Mouse (Mus musculus) 3T3-L1 (cell line): ENCODE data around the gene Mdk.

Experiments used
- DNase-seq: peaks from one replicate; pipeline ENCODE4 v3.0.0-alpha.2; 2015; ENCODE audit warnings: low read depth, low spot score

Gene Mdk

DNA sequence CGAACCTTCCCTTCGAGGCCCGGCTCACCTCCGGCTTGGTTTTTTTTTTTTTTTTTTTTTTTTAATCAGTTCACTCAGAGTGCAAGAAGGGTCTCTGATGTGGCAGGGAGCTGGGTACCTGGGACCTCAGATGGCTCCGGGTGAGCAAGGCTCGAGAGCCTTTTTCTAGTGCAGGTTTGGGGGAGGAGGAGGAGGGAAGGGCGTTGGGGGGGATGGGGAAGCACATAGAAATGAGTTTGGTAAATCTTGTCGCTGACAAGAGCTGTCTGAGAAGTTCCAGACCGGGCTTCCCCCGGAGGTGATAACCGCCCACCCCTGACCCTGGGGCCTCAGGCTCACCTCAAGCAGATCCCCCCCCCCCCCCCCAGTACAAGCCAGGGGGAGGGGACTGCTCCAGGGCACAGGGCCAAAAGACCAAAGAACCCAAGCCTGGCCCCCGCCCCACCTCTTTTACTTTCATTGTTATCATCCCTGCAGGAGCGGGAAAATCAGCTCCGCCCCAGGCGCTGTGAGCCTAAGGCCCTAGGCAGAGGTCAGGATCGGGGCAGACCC is at the start of gene Mdk:
Gene Mdk (minus strand): TSS at position 138 of the 552 bp plus-strand sequence.
- DNase-seq: no peak

GRCm38 (mm10) chr2:91980830-91981229 is 48.7 kb upstream of the Mdk start:
- no peak for DNase-seq

- no peak for DNase-seq
These were observed 48.1 kb upstream of the Mdk start for GRCm38 (mm10) chr2:91980245-91980644.

GRCm38 (mm10) chr2:91978547-91978946 is 46.5 kb upstream of the Mdk start:
- no peak for DNase-seq

DNA sequence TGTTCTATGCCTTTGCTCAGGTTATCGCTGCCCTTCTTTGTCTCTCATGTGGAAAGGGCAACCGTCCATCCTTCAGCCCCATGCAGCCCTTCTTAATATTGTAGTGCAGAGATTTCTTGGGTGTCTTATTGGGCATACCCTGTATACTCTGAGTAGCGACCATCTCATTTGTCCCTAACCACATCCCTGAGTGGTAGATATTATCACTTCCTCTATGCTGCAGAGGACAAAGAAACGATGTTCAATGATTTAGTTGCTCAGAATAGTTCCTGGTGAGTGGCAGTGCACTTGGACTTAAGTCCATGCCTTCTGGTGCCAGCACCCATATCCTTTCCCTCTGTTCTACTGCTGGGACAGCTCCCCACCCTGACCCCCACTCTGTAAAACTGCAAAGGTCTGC is 45.9 kb upstream of the Mdk start:
- no peak for DNase-seq

DNA sequence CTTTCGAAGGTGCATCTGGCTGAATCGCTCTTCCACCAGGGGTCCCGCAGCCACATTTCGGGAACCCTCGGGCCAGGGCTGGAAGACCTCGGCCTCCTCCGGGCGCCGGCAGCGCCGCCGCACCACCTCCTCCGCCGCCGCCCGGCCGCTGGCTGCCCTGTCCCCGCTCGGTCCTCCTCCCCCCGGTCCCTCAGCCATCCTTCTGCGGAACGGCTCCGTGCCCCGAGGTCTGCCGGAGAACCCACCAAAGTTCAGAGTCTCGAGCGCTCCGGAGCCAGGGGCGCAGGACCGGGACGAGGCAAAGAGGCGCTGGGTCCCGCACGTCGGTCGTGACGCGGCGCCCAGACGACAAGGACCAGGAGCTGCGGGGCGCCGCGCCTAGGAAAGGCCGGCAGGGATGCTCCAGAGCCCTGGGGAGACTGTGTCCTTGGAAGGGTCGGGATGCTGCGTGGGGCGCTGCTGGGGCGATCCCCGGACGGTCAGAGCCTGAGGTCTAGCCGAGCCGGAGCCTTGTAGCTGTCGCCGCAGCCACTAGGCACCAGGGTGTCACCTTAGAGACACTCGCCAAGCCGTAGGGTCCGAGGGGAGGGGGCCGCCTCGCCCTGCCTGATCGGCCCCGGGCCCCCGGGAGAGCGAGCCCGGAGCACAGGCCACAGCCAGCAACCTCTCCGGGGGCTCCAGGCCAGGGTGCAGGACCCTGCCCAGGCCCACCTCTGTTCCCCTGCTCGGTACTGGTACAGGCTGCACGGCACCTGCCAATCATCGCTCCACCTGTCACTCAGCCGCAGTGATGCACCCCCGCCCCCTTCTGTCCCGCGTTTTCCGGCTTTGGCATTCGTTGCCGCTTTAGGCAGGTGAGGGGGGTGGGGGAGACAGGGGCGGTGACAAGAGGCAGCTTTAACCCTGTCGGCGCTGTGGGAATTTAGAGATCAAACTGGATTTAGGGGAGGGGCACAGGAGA is 43.8 kb upstream of the Mdk start, which contains the start of gene Dgkz:
Gene Dgkz (minus strand): TSS at position 284 of the 961 bp plus-strand sequence.
- DNase-seq: no peak

DNA sequence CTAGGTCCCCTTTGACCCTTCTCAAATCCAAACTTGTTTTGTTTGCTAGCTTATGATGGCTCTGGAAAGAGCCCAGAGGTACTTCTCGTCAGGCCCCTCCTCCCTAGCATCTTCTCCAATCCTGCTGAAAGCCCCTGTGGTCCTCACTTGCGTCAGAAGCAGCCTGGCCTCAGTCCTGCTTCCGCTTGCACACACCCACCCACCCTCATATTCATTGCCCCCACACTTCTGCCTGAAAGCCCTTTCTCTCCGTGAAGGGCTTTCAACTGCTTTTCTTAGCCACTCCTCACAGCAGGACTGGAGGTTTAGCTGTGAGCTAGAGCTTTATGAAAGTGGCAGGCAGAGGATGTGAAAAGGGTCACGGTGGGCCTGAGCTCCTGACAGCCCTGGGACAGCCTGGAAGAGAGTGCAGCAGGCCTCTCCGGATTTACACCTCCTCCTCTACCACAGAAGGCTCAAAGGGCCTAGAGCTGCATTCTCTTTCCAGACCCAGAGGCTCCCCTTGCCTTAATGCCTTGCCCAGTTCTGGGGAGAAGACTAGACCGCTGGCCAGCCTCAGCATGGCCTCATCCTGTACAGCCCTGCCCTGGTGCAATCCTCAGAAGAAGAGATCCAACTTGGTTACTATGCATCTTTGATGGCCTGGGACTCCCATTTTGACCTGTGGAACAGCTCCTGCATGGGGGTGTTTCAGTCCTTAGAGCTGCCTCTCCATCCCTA is 41.5 kb upstream of the Mdk start:
- DNase-seq: no peak

- DNase-seq: no peak
These were observed 40.0 kb upstream of the Mdk start for GRCm38 (mm10) chr2:91972121-91972566.

DNA sequence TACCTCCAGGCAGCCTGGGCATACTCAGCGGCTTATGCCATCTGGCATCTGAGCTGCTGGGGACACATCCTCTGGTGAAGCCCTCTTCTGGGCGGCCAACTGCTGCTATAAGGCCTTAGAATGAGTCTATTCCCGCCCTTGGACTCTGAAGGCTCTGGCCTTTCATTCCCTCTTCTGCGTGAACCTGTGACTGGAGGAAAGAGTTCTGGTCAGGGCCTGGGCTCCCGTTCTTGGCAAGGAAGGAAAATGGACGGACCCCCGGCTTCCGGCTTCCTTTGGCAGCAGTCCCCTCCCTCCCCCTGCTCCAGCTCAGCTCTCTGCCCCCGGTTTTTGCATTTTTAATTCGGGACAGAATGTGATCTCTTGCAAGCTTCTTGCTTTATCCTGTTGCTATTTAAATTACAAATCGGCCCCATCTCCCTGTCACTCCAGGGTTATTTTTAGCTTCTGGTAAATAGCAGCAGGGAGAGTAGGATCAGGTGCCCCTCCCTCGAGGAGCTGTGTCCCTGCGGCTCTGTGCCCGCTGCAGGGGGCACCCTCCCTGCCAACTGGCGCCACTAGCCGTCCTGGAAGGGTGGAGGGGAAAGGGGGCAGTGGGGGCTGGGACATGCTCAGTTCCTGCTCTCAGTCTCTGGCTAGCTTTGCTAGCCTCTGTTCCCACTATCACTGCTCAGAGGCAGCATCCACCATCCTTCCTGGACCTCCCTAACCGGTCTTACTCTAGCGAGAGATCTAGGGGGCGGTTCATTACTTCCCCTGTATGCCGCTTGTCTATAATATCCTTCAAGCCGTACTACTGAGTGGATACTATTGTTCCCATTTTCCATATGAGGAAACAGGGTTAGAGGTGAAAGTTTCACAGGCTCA is 39.4 kb upstream of the Mdk start:
- DNase-seq: no peak

GRCm38 (mm10) chr2:91967962-91968361 is 35.9 kb upstream of the Mdk start:
- peak; percentile 50 for DNase-seq

DNA sequence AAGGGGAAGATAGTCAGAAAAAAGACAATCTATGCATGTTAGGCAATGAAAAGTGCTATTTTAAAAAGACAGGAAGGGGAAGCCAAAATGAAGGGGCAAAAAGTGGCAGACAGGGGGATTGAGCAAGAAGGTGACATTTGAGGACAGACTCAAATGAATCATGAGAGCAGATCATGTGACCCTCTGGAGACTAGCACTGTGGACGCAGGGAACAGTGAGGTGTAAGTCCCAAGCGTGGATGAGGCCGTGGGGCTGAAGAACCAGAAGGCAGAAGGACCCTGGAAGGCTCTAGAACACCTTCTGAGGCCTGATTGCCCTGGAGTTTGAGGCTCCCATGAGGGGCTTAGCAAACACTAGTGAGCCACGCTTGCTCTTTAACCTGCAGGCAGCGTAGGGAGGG is 34.3 kb upstream of the Mdk start:
- no peak for DNase-seq

DNA sequence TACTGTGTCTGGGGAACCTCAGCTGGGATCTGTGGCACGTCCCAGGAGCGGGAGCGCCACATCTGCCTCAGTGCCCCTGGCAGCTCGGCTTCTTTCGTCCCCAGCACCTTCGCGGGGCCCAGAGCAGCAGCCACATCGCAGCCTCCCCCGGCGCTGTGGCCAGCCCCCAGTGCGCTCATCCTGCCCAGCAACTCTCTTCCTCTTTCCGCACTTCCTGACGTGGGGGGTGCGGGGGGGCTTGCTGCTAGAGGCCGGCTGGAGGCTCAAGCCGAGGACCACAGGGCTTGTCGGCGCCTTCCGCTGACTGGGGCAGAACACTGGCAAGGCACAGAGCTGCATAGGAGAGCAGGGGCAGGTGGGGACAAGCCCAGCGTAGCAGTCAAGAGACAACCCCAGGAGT is 33.3 kb upstream of the Mdk start:
- DNase-seq: no peak

DNA sequence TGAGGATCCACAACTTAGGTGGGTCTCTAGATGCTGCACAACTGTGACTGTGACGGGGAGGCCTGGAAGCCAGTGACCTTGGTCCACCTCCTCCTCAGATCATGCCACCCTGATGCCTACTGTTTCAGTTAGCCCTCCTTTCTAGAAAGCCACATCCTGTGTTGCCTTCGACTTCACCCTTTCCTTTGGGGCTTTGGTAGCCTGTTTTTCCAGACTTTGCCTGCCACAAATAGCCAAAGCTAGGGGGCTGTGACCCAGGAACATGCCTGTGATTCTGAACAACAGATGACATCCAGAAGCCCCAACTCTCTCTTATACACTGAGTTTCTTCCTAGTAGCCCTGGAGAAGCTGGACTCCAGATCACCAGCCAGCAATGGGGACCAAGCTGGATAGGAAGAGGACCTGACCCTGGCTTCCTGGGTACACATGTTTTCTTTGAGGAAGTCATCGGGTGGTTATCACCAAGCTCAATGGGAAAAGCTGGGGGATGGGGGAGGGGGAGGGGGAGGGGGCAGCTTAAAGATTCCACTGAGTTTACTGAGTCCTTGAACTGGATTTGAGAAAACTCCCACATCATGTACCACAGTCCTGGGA is 32.6 kb upstream of the Mdk start:
- no peak for DNase-seq

GRCm38 (mm10) chr2:91963443-91963932 is 31.4 kb upstream of the Mdk start:
- DNase-seq: peak; percentile 90

GRCm38 (mm10) chr2:91962864-91963401 is 30.8 kb upstream of the Mdk start:
- DNase-seq: no peak

DNA sequence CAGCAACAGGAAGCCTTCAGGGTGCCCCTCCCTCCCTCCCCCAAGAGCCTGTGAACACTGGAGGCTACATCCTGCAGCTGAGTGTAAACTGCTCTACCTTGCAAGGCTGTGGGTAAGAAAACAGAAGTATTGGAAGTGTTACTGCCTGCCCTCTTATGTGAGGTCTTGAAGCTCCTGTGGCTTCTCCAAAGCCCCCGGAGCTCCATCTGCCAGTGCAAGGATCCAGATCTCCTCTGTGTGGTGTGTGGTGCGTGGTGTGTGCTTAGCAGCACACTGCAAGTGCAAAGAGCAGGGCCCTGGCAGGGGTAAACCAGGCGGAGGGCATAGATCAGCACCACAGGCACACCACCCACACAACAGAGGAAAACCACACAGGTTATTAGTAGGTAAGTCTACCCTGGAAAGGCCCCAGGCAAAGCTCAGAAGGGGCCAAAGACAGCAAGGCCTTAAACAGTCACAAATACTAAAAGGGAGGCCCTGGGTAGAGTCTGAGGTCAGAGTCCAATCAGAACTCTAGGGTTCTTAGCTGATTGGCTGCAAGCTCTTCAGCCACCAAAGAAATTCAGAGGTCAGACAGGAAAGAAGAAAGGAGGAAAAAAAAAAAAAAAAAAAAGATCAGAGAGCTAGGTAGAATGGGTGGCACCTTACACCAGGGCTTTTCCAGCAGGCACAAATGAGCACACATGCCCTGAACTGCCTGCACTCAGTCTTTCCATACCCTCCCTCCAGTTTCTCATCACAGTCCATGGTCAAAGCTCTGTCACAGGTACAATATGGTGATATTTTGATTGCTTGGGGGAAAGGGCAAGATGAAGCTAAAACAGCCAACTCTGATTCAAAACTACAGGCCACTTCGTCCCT is 30.0 kb upstream of the Mdk start:
- DNase-seq: no peak

DNA sequence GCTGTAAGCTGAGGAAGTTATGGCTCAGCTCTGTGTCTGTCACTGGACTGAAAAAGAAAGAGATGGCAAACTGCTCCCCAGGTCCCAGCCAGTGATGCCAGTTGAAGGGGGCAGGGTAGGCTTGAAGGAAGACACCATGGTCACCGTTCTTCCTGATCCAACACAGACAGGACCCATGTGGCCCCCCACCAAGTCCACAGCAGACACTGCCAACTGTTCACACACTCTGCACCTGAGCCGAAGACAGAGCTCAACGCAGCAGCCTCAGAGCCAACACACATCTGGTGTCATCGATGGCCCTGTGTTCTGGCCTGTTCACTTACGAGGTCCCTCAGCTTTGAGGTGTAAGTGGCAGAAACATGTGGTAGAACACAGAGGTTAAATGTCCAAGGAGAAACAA is 28.4 kb upstream of the Mdk start:
- DNase-seq: no peak

DNA sequence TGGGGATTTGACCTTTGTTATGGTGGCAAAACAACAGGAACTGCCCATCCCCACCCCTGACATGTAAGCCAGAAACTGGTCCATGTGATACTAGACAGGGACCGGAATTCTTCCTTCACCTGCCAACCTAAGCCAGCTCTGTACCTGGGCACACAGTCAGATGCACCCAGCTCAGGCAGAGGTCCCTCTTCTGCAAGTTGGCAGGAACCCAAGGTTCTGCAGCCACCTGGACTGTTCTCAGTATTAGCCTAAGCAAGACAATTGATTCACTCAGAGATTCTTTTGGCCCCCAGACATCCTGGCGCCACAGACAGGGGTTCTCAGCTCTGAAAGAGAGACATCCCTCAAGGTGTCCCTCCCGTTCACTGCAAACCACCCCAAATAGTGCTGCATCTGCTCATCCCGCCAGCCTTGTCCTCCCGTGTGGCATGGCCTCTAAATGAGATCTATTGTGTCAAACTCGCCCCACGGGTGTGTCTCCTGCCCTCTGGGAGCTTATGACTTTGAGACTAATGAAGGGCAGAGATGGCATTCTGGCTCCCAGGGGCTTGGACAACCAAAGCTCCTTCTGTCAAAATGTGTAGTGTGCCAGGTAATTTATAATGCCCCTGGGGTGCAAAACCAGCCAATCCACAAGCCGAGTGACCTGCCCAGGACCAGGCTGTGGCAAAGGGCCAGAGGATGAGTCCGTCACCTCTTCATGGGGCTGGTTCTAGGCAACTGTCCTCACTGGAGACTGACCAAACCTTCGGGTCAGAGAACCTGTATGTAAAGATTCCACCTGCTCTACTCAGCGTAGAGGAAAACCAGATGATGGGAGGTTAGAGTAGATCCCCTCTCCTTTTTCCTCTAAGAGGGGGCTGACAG is 27.7 kb upstream of the Mdk start:
- DNase-seq: no peak
